Mouse (Mus musculus) stomach, embryonic 14.5 days (tissue): ENCODE data around the gene Hist1h4f. TPM values are rescaled to one million over a fixed set of nuclear protein-coding genes. Genes with fewer than 3 reads are reported as not detected.
"Not testable (repeated sequence)": the region's sequence is repeated elsewhere in the genome, so short reads cannot be mapped to it uniquely, and the experiment has no call there.

Source experiments
- ATAC-seq: fragments of 200-750 bp; cut with Nextera tagmentation; 2 replicates; pipeline ENCODE4 v1.8.0; 2017; ENCODE audit warnings: low read depth, moderate TSS enrichment; ENCODE audit not compliant: insufficient number of reproducible peaks, insufficient read depth, low FRiP score
- H3K27ac ChIP-seq: fragments of 300-500 bp; sonication (generic); 2 replicates; pipeline ENCODE4 v1.5.1; 2014; ENCODE audit warnings: mild to moderate bottlenecking, low read length, moderate library complexity, mixed read lengths
- H3K27me3 ChIP-seq: fragments of 300-500 bp; sonication (generic); 2 replicates; pipeline ENCODE4 v1.6.1; 2014; ENCODE audit warnings: low read length, control low read depth, mixed read lengths; ENCODE audit not compliant: control insufficient read depth, insufficient read depth
- H3K36me3 ChIP-seq: fragments of 300-500 bp; sonication (generic); 2 replicates; pipeline ENCODE4 v1.6.1; 2014; ENCODE audit warnings: mild to moderate bottlenecking, control low read depth, low read length, moderate library complexity, mixed read lengths; ENCODE audit not compliant: control insufficient read depth, insufficient read depth
- H3K4me1 ChIP-seq: fragments of 300-500 bp; sonication (generic); 2 replicates; pipeline ENCODE4 v1.6.1; 2014; ENCODE audit warnings: low read length, control low read depth, mixed read lengths; ENCODE audit not compliant: control insufficient read depth, insufficient read depth
- H3K4me2 ChIP-seq: fragments of 300-500 bp; sonication (generic); replicated peaks from 2 replicates; pipeline ENCODE4 v1.6.1; 2014; ENCODE audit warnings: low read depth, low read length, control low read depth
- H3K4me3 ChIP-seq: fragments of 300-500 bp; sonication (generic); 2 replicates; pipeline ENCODE4 v1.5.1; 2014; ENCODE audit warnings: low read depth, low read length, control low read depth
- H3K9ac ChIP-seq: fragments of 300-500 bp; sonication (generic); replicated peaks from 2 replicates; pipeline ENCODE4 v1.6.1; 2014; ENCODE audit warnings: low read depth, mild to moderate bottlenecking, control low read depth, low read length, moderate library complexity, mixed read lengths
- H3K9me3 ChIP-seq: fragments of 300-500 bp; sonication (generic); 2 replicates; pipeline ENCODE4 v1.6.1; 2016; ENCODE audit warnings: low read depth, low read length, control low read depth; ENCODE audit not compliant: control insufficient read depth
- WGBS: fragments of 180-500 bp; shearing (Covaris S2); extraction: QIAGEN DNeasy Blood & Tissue Kit; methylation state at CpG from one replicate; pipeline ENCODE4 v1.1.7; 2014; 5-methylcytosine and 5-hydroxymethylcytosine counted together
- polyA plus RNA-seq: library from polyadenylated mRNA; unstranded; fragments of >200 nt; fragmentation: Nextera tagmentation; extraction: Ambion mirVana; gene quantifications from 2 replicates; pipeline ENCODE4 v1.2.1, GENCODE M21; 2014

The Hist1h4f gene
- polyA plus RNA-seq, 1 experiment from 2014 or later, result 1.8 TPM

GRCm38 (mm10) chr13:23573898-23574524 is 22.6 kb upstream of the Hist1h4f start, which contains the start of the genes Hist1h2bf and Hist1h2ad:
Gene Hist1h2bf (minus strand): TSS chr13:23574196.
Gene Hist1h2ad (plus strand): TSS chr13:23574381.
- WGBS, result under 1% methylated on average over 33 of the region's 42 CpGs
- H3K4me1 ChIP-seq, result not testable (repeated sequence)

GRCm38 (mm10) chr13:23573034-23573897 is 21.8 kb upstream of the Hist1h4f start:
- not testable (repeated sequence) for H3K9me3 ChIP-seq, H3K27me3 ChIP-seq, H3K36me3 ChIP-seq, H3K4me1 ChIP-seq, ATAC-seq
- H3K4me3 ChIP-seq, result peak overlapping the region; percentile 27
- H3K9ac ChIP-seq, result peak overlapping the region; percentile 22
- H3K27ac ChIP-seq, result peak overlapping the region; percentile 94
- WGBS, result 6% methylated on average over 18 of the region's 20 CpGs
- H3K4me2 ChIP-seq, result peak overlapping the region; percentile 41

More at GRCm38 (mm10) chr13:23573898-23574524, 22.6 kb upstream of the Hist1h4f start, which contains the start of the genes Hist1h2bf and Hist1h2ad:
- not testable (repeated sequence) for H3K27me3 ChIP-seq, H3K36me3 ChIP-seq, H3K9me3 ChIP-seq
- peak within 1 kb of the TSS; percentile 94 for H3K27ac ChIP-seq
- peak within 1 kb of the TSS; percentile 60 for H3K4me2 ChIP-seq
- peak; percentile 92 for ATAC-seq
- peak within 1 kb of the TSS; percentile 42 for H3K4me3 ChIP-seq
- H3K9ac ChIP-seq, result peak within 1 kb of the TSS; percentile 42

- H3K36me3 ChIP-seq, result no peaks in the 10 kb centered on the region
- H3K9me3 ChIP-seq, result no peaks in the 10 kb centered on the region
- peak overlapping the region; percentile 27 for H3K4me3 ChIP-seq
- ATAC-seq, result no peak
- H3K27ac ChIP-seq, result peak overlapping the region; percentile 94
- H3K27me3 ChIP-seq, result no peaks in the 10 kb centered on the region
- H3K4me2 ChIP-seq, result peak overlapping the region; percentile 41
- H3K4me1 ChIP-seq, result peaks cover 7% of the 10 kb centered on the region; the same call in 1 of the 2 replicates
- WGBS, result 23% methylated on average over 2 of the region's 2 CpGs
- peak overlapping the region; percentile 22 for H3K9ac ChIP-seq
Observed at GRCm38 (mm10) chr13:23572218-23573033, 21.0 kb upstream of the Hist1h4f start.

GRCm38 (mm10) chr13:23571504-23572217 is 20.2 kb upstream of the Hist1h4f start:
- not testable (repeated sequence) for H3K36me3 ChIP-seq, ATAC-seq, H3K9me3 ChIP-seq, H3K27me3 ChIP-seq, H3K4me1 ChIP-seq
- WGBS, result 0% methylated on average over 9 of the region's 34 CpGs
- H3K27ac ChIP-seq, result peak overlapping the region; percentile 94
- peak overlapping the region; percentile 41 for H3K4me2 ChIP-seq
- H3K9ac ChIP-seq, result peak overlapping the region; percentile 22
- H3K4me3 ChIP-seq, result peak overlapping the region; percentile 27

GRCm38 (mm10) chr13:23571022-23571503 is 19.6 kb upstream of the Hist1h4f start, which contains the start of the genes Hist1h2ae and Hist1h2bg:
Gene Hist1h2ae (minus strand): TSS chr13:23571220.
Gene Hist1h2bg (plus strand): TSS chr13:23571396.
- H3K4me2 ChIP-seq, result peak within 1 kb of the TSS; percentile 50
- H3K36me3 ChIP-seq, result no peaks in the 10 kb centered on the region
- H3K9ac ChIP-seq, result peak within 1 kb of the TSS; percentile 22
- ATAC-seq, result peak; percentile 88
- no peaks in the 10 kb centered on the region for H3K9me3 ChIP-seq
- H3K27me3 ChIP-seq, result no peaks in the 10 kb centered on the region
- H3K27ac ChIP-seq, result peak within 1 kb of the TSS; percentile 94
- under 1% methylated on average over 18 of the region's 18 CpGs for WGBS
- peak within 1 kb of the TSS; percentile 27 for H3K4me3 ChIP-seq
- H3K4me1 ChIP-seq, result no peaks in the 10 kb centered on the region

GRCm38 (mm10) chr13:23570261-23571021 is 19.0 kb upstream of the Hist1h4f start:
- not testable (repeated sequence) for H3K27me3 ChIP-seq, H3K4me1 ChIP-seq, H3K36me3 ChIP-seq, ATAC-seq, H3K9me3 ChIP-seq
- peak overlapping the region; percentile 22 for H3K9ac ChIP-seq
- 4% methylated on average over 12 of the region's 41 CpGs for WGBS
- H3K4me3 ChIP-seq, result peak overlapping the region; percentile 27; the same call in 1 of the 2 replicates
- peak overlapping the region; percentile 94 for H3K27ac ChIP-seq
- peak overlapping the region; percentile 50 for H3K4me2 ChIP-seq

- no peak overlapping the region for H3K4me3 ChIP-seq
- WGBS, result 79% methylated on average over 2 of the region's 2 CpGs
Observed at GRCm38 (mm10) chr13:23564482-23564881, 13.0 kb upstream of the Hist1h4f start.

More at GRCm38 (mm10) chr13:23564482-23564881, 13.0 kb upstream of the Hist1h4f start:
- H3K9me3 ChIP-seq, result no peaks in the 10 kb centered on the region
- H3K36me3 ChIP-seq, result no peaks in the 10 kb centered on the region
- H3K27me3 ChIP-seq, result no peaks in the 10 kb centered on the region
- ATAC-seq, result no peak
- peak overlapping the region; percentile 99 for H3K27ac ChIP-seq
- H3K4me2 ChIP-seq, result no peak overlapping the region
- no peak overlapping the region for H3K9ac ChIP-seq
- no peaks in the 10 kb centered on the region for H3K4me1 ChIP-seq
